Mouse (Mus musculus) stomach, postnatal 0 days (tissue): ENCODE results near the gene Cnr1. TPM values are rescaled to one million over a fixed set of nuclear protein-coding genes. Genes with fewer than 3 reads are reported as not detected.

Source experiments
- ATAC-seq: fragments of 200-750 bp; cut with Nextera tagmentation; 2 replicates; pipeline ENCODE4 v1.8.0; 2017; ENCODE audit not compliant: low FRiP score, low TSS enrichment
- DNase-seq: peaks from one replicate; pipeline ENCODE4 v3.0.0-alpha.2; 2016; ENCODE audit warnings: low spot score
- H3K27ac ChIP-seq: fragments of 300-500 bp; sonication (generic); replicated peaks from 2 replicates; pipeline ENCODE4 v1.5.1; 2014; ENCODE audit warnings: mild to moderate bottlenecking, control low read depth
- H3K27me3 ChIP-seq: fragments of 300-500 bp; sonication (generic); 2 replicates; pipeline ENCODE4 v1.6.1; 2014; ENCODE audit warnings: low read length; ENCODE audit not compliant: control insufficient read depth, insufficient read depth
- H3K36me3 ChIP-seq: fragments of 300-500 bp; sonication (generic); 2 replicates; pipeline ENCODE4 v1.6.1; 2014; ENCODE audit warnings: low read length, mixed read lengths; ENCODE audit not compliant: control insufficient read depth, insufficient read depth
- H3K4me1 ChIP-seq: fragments of 300-500 bp; sonication (generic); replicated peaks from 2 replicates; pipeline ENCODE4 v1.6.1; 2014; ENCODE audit warnings: antibody characterized with exemption; ENCODE audit not compliant: control insufficient read depth, insufficient read depth
- H3K4me2 ChIP-seq: fragments of 300-500 bp; sonication (generic); replicated peaks from 2 replicates; pipeline ENCODE4 v1.6.1; 2014; ENCODE audit warnings: low read depth, mild to moderate bottlenecking, control low read depth, moderate library complexity
- H3K4me3 ChIP-seq: fragments of 300-500 bp; sonication (generic); 2 replicates; pipeline ENCODE4 v1.5.1; 2014; ENCODE audit warnings: low read depth, low read length, control low read depth
- H3K9ac ChIP-seq: fragments of 300-500 bp; sonication (generic); 2 replicates; pipeline ENCODE4 v1.6.1; 2014; ENCODE audit warnings: mild to moderate bottlenecking, low read length, control low read depth, mixed read lengths
- H3K9me3 ChIP-seq: fragments of 300-500 bp; sonication (generic); 2 replicates; pipeline ENCODE4 v1.6.1; 2016; ENCODE audit warnings: low read length; ENCODE audit not compliant: control insufficient read depth
- CTCF ChIP-seq: IDR thresholded peaks from 2 replicates; pipeline ENCODE4 v1.5.1; 2016; ENCODE audit warnings: antibody characterized with exemption, low read depth, mild to moderate bottlenecking, moderate library complexity
- EP300 ChIP-seq: optimal IDR thresholded peaks from 2 replicates; pipeline ENCODE3; 2016; ENCODE audit warnings: antibody characterized with exemption
- WGBS: fragments of 180-500 bp; shearing (Covaris S2); extraction: QIAGEN DNeasy Blood & Tissue Kit; methylation state at CpG from one replicate; pipeline ENCODE4 v1.1.7; 2014; 5-methylcytosine and 5-hydroxymethylcytosine counted together
- polyA plus RNA-seq: library from polyadenylated mRNA; unstranded; fragments of >200 nt; fragmentation: Nextera tagmentation; extraction: Ambion mirVana; gene quantifications from 2 replicates; pipeline ENCODE4 v1.2.1, GENCODE M21; 2015

The Cnr1 gene
- polyA plus RNA-seq, 1 experiment from 2014 or later, result 0.86 TPM

DNA sequence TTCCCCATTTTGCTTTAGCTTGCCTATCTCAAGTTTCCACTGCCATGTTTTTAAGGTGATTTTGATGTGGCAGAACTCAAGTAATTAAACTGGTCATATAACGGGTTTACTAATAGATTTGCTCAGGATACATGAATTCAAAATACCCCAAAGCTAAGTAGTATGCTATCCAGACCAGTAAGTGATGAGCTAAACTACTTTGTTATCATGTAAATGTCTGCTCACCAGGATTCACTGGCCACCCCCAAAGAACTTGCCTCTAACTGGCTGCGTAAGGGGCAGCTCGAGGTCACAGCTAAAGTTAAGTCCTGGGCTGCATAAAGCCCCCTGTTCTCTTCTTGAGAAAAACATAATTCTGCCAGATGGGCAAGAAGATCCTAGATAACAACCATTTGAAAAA lies 46.3 kb downstream of the Cnr1 start:
- TF ChIP-seq EP300, result no peak
- no peak for TF ChIP-seq CTCF
- Histone ChIP-seq H3K4me1 (no peaks in the 10 kb centered on the region), H3K27me3 (no peaks in the 10 kb centered on the region), H3K4me2 (no peak overlapping the region), H3K9ac (no peak overlapping the region), H3K4me3 (no peak overlapping the region), H3K27ac (no peak overlapping the region), H3K9me3 (no peaks in the 10 kb centered on the region), H3K36me3 (no peaks in the 10 kb centered on the region)
- ATAC-seq, result no peak
- WGBS, result 86% methylated on average over 3 of the region's 3 CpGs
- DNase-seq, result no peak

DNA sequence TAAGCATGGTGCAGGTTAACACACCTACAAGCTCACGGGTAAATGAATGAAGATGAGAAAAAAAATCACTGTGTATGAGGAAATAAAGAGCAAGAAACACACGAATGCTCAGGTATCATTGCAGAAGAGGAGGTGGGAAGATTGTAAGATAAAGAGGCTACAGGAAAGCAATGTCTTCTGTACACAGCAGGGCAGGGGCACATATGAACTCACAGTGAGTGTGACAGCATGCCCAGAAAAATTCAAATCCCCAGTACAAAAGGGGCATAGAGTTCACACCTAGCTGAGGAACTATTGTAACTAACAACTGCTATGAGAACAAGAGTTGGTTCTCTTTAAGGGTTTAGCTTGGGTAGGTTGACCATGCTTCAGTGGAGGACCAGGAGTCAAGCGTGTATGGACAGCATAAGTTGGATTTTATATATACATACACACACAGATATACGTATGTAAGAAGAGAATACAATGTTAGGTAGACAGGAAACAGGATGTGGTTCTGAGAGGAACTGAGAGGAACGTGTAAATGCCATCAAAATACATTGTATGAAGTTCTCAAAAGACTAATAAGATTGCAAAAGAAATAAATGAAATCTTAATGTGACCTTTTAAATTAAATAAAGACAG lies 64.2 kb downstream of the Cnr1 start:
- TF ChIP-seq EP300 (no peak), CTCF (no peak)
- H3K27me3 ChIP-seq, result no peaks in the 10 kb centered on the region
- no peaks in the 10 kb centered on the region for H3K9me3 ChIP-seq
- 62% methylated on average over 5 of the region's 5 CpGs for WGBS
- DNase-seq (no peak), ATAC-seq (no peak)
- H3K4me3 ChIP-seq, result no peak overlapping the region
- H3K4me2 ChIP-seq, result no peak overlapping the region
- no peaks in the 10 kb centered on the region for H3K36me3 ChIP-seq
- H3K4me1 ChIP-seq, result no peaks in the 10 kb centered on the region
- H3K9ac ChIP-seq, result no peak overlapping the region
- no peak overlapping the region for H3K27ac ChIP-seq

DNA sequence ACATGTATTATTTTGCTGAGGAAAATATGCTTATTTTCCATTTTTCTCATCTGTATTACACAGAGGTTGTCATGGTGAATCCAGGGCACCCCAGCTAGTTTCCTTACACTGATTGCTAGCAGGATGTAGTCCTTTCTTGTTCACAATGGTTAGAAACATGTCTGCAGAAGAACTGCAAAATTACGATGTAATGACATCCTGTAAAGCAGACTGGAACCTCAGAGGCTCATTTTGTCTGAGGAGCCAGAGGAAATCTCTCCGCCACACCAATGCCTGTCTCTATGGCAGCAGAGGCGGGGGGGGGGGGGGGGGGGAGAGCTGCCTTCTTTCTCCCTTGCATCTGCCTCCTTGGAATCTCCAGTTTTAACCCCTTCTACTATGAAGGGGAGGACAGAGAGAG lies 68.3 kb downstream of the Cnr1 start:
- 57% methylated on average over 3 of the region's 3 CpGs for WGBS
- Histone ChIP-seq H3K4me3 (no peak overlapping the region), H3K9ac (no peak overlapping the region), H3K27ac (no peak overlapping the region), H3K36me3 (no peaks in the 10 kb centered on the region), H3K27me3 (no peaks in the 10 kb centered on the region), H3K4me1 (no peaks in the 10 kb centered on the region), H3K9me3 (no peaks in the 10 kb centered on the region), H3K4me2 (no peak overlapping the region)
- no peak for DNase-seq
- TF ChIP-seq CTCF, result no peak
- TF ChIP-seq EP300, result no peak
- ATAC-seq, result no peak

DNA sequence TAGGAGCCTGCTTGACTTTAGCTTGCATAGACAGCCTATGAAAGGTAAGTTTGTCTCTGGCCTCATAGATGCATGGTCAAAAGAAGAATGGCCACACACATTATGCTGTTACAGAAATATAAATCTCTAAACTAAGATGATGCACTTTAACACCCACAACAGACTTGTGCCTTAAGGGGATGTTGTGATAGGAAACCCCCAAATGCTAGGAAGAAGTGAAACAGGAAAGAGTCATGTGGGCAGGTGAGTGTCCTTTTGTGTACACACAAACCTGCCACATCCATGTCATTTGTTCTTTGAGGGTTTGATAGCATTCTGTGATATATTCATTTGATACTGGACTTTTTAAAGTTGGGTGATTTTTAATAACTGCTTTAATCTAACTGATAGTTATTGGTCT lies 72.0 kb downstream of the Cnr1 start:
- H3K9me3 ChIP-seq, result no peaks in the 10 kb centered on the region

More for the DNA sequence above, 72.0 kb downstream of the Cnr1 start:
- ATAC-seq (no peak), DNase-seq (no peak)
- Histone ChIP-seq H3K4me1 (no peaks in the 10 kb centered on the region), H3K4me3 (no peak overlapping the region), H3K4me2 (no peak overlapping the region), H3K27me3 (no peaks in the 10 kb centered on the region), H3K9ac (no peak overlapping the region), H3K27ac (no peak overlapping the region), H3K36me3 (no peaks in the 10 kb centered on the region)
- TF ChIP-seq EP300 (no peak), CTCF (no peak)

Other genes starting within 250 kb of the Cnr1 start
- 0.32 and 0.35 TPM in 2 replicates for gene Spaca1, start 125.6 kb downstream of the Cnr1 start, polyA plus RNA-seq